Mouse (Mus musculus) embryo, embryonic 11 days (tissue): ENCODE data around the gene Olfr166.
"Not testable (repeated sequence)": the region's sequence is repeated elsewhere in the genome, so short reads cannot be mapped to it uniquely, and the experiment has no call there.

Experiments
- DNase-seq: peaks from one replicate; pipeline ENCODE4 v3.0.0-alpha.2; 2015

Gene Olfr166

DNA sequence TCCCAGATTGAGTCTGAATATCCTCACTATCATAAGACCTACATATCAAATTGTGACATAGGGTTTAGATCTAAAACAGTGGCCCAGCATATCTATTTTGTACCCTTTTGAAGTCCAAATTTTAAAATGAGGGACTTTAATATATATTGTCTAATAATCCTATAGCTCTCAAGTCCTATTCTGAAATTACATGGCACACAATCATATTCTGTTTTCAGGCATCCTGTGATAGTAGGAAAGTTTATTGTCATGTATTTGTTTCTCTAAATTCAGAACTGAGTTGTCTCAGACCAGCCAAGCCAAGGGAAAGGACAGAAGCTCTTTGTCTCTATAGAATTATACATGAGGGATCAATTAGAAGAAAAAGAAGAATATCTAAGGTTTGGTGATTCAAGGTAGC lies at the start of gene Olfr166:
Gene Olfr166 (plus strand): TSS at position 301 of the 400 bp plus-strand sequence.
- DNase-seq = no peak

DNA sequence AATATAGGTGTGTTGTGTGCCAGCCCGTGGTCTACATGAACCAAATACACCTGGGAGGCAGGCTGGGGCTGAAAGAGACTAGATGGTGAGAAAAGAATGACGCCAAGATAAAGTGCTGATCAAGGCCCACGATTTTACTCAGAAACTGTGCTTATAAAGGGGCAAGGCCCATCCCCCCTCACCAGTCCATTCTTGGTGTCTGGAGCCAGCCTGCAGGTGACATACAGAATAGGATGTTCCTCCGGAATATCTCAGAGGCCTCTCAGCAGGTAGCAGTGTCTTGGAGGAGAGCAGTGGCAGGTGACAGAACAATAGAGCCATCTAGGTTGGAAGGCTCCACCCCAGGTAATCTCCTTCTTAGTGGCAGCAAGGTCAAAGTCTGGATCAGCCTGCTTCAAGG lies 24.8 kb upstream of the Olfr166 start:
- not testable (repeated sequence) for DNase-seq

DNA sequence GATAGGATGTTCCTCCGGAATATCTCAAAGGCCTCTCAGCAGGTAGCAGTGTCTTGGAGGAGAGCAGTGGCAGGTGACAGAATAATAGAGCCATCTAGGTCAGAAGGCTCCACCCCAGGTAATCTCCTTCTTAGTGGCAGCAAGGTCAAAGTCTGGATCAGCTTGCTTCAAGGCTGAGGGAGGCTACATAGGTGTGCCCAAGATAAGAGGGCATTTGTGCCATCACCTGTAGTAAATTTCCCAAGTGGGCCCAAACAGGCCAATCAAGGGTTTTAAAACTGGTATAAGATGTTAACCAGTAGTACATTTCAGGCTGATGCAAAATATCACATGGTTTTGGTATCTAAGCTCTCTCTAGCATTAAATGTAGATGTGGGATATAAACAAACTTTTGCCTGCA lies 19.1 kb upstream of the Olfr166 start:
- DNase-seq = no peak

DNA sequence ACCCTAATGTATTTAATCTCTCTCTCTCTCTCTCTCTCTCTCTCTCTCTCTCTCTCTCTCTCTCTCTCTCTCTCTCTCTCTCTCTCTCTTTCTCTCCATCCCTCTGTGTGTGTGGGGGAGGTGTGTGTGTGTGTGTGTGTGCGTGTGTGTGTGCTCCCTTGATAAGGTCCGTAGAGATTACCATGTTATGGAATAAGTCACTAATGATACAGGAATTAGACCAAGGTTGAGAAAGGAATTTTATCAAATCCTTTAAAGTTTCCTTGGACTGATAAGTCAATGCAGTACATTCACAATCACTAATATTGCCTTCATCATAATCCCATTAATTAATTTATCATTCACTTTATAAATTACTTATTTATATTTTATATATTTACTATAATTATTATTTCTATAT lies 38.7 kb downstream of the Olfr166 start, which contains the start of gene Olfr167:
Gene Olfr167 (minus strand): TSS at position 101 of the 400 bp plus-strand sequence.
- no peak for DNase-seq

DNA sequence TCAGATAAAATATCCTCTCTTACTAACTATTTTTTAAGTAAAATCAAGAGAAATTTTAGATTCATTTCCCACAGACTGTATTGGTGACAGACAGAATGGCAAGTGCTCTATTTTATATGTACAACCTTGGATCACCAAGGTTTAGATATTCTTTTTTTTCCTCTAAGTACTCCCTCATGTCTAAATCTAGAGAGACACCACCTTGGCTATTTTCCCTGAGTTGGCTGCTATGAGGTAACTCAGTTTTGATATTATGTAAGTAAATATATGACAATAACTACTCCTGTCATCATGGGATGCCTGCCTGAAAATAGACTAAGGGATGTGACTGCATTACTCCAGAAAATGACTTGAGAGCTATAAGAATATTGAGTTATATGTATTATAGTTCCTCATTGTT lies 52.0 kb downstream of the Olfr166 start, which contains the start of gene Olfr168:
Gene Olfr168 (minus strand): TSS at position 101 of the 400 bp plus-strand sequence.
- DNase-seq = no peak
